Mouse (Mus musculus): ENCODE measurements around the gene Yaf2. TPM values are rescaled to one million over a fixed set of nuclear protein-coding genes. Genes with fewer than 3 reads are reported as not detected.

The Yaf2 gene
- polyA plus RNA-seq, 2 experiments, result 39.3 to 60.4 TPM

DNA sequence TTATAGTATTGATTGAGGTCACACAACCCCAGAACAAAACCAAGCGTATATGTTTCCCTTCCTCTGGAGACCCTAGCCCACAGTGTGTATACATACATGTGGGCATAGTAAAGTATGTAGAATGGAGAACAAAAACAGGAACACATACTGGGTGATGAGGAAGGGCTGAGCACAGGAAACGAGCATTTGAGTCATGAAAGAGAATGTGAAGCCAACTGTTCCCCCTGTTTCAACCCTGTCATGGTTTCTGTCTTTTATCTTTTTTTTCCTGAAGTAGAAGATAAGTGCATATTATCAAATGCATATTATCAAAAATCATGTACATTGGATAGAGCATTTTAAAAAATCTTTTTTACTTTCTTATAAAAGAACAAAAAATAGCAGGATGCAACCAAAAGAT lies 49.1 kb downstream of the Yaf2 start:
- ATAC-seq (ENCODE audit: low FRiP score, low read depth) (no peak), DNase-seq (ENCODE audit: low spot score) (no peak)
- WGBS, result 73% methylated on average over 2 of the region's 2 CpGs
- Histone ChIP-seq H3K9me3 (ENCODE audit: control insufficient read depth, low read length) (no peaks in the 10 kb centered on the region), H3K27ac (replicated peaks; ENCODE audit: low read depth, low read length) (no peak overlapping the region), H3K4me3 (replicated peaks; ENCODE audit: low read length) (no peak overlapping the region), H3K4me1 (ENCODE audit: control insufficient read depth, insufficient read depth, low read length) (no peaks in the 10 kb centered on the region), H3K4me2 (replicated peaks; ENCODE audit: low read depth, low read length, severe bottlenecking) (no peak overlapping the region), H3K36me3 (ENCODE audit: control insufficient read depth, insufficient read depth, low read length) (peaks cover 24% of the 10 kb centered on the region), H3K9ac (ENCODE audit: low read depth, low read length, severe bottlenecking) (no peak overlapping the region), H3K27me3 (ENCODE audit: control insufficient read depth, insufficient read depth, low read length) (no peaks in the 10 kb centered on the region)
- no peak for TF ChIP-seq POLR2A (IDR thresholded peaks at IDR 0.05; ENCODE audit: borderline replicate concordance, extremely low read depth, insufficient read depth, insufficient read length)

DNA sequence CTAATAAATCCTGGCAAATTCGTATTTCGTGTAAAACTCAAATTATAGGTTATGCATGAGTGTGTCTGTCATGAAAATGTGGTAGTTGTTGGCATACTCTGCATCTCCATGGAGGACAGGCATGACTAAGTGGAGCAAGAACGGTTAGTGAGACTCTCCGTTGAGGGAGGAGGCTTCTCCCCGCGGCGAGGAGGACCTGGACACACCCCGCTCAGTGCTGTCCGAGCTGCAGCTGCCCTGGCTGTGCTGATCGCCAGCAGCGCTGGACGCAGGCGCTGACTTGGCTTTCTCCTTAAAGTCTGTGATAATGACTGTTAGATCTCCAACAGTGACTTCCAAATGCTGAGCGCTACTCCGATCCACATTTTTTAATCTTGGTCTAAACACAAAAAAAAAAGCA lies 51.5 kb downstream of the Yaf2 start:
- H3K9ac ChIP-seq (ENCODE audit: low read depth, low read length, severe bottlenecking), result no peak overlapping the region
- H3K27me3 ChIP-seq (ENCODE audit: control insufficient read depth, insufficient read depth, low read length), result no peaks in the 10 kb centered on the region
- no peak overlapping the region for H3K4me2 ChIP-seq (replicated peaks; ENCODE audit: low read depth, low read length, severe bottlenecking)
- no peak overlapping the region for H3K27ac ChIP-seq (replicated peaks; ENCODE audit: low read depth, low read length)
- no peak overlapping the region for H3K4me3 ChIP-seq (replicated peaks; ENCODE audit: low read length)
- no peak for ATAC-seq (ENCODE audit: low FRiP score, low read depth)
- H3K9me3 ChIP-seq (ENCODE audit: control insufficient read depth, low read length), result no peaks in the 10 kb centered on the region
- H3K4me1 ChIP-seq (ENCODE audit: control insufficient read depth, insufficient read depth, low read length), result no peaks in the 10 kb centered on the region
- 83% methylated on average over 15 of the region's 15 CpGs for WGBS
- peaks cover 24% of the 10 kb centered on the region for H3K36me3 ChIP-seq (ENCODE audit: control insufficient read depth, insufficient read depth, low read length)
- no peak for TF ChIP-seq POLR2A (IDR thresholded peaks at IDR 0.05; ENCODE audit: borderline replicate concordance, extremely low read depth, insufficient read depth, insufficient read length)
- DNase-seq (ENCODE audit: low spot score), result no peak

DNA sequence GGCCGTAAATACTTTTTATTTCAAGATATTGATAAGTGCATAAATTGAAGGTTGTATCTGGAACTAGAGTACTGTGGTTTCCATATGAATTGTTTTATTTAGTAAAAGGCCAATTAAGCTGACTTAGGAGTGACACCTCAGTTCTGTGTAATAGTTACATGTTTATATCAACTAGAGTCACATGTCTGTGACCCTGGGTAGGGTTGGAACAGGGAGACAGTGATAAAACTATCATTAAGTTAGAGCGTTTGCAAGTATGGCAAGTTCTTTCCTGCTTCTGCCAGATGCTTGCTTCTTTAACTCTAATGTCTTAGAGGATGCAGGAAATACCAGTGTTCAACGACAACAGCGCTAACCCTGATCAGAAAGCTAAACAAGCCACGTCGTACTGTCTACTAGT lies 52.4 kb downstream of the Yaf2 start:
- Histone ChIP-seq H3K27me3 (ENCODE audit: control insufficient read depth, insufficient read depth, low read length) (no peaks in the 10 kb centered on the region), H3K4me3 (replicated peaks; ENCODE audit: low read length) (no peak overlapping the region), H3K4me1 (ENCODE audit: control insufficient read depth, insufficient read depth, low read length) (no peaks in the 10 kb centered on the region), H3K27ac (replicated peaks; ENCODE audit: low read depth, low read length) (no peak overlapping the region), H3K36me3 (ENCODE audit: control insufficient read depth, insufficient read depth, low read length) (peaks cover 22% of the 10 kb centered on the region), H3K9me3 (ENCODE audit: control insufficient read depth, low read length) (no peaks in the 10 kb centered on the region), H3K4me2 (replicated peaks; ENCODE audit: low read depth, low read length, severe bottlenecking) (no peak overlapping the region), H3K9ac (ENCODE audit: low read depth, low read length, severe bottlenecking) (no peak overlapping the region)
- DNase-seq (ENCODE audit: low spot score) (no peak), ATAC-seq (ENCODE audit: low FRiP score, low read depth) (no peak)
- TF ChIP-seq POLR2A (IDR thresholded peaks at IDR 0.05; ENCODE audit: borderline replicate concordance, extremely low read depth, insufficient read depth, insufficient read length), result no peak
- 86% methylated on average over 6 of the region's 6 CpGs for WGBS

DNA sequence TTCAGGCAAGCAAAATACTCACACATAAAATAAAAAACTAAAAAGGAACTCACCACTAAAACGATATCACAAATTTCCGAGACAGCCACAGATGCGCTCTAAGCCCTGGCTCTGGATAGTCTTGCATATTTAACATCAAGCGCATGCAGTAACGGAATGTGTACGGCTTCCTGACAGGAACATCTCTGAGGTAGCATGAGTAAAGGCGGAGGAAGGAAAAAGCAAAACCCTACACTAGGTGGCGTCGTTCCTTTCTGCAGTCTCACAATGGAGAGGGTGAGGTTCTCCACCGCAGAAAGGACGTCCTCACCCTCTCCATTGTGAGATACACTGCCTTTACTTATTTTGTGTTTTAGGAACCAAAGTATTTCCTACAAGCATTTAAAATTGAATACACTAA lies 53.4 kb downstream of the Yaf2 start:
- no peak for ATAC-seq (ENCODE audit: low FRiP score, low read depth)
- Histone ChIP-seq H3K9me3 (ENCODE audit: control insufficient read depth, low read length) (no peaks in the 10 kb centered on the region), H3K9ac (ENCODE audit: low read depth, low read length, severe bottlenecking) (no peak overlapping the region), H3K4me2 (replicated peaks; ENCODE audit: low read depth, low read length, severe bottlenecking) (no peak overlapping the region), H3K4me3 (replicated peaks; ENCODE audit: low read length) (no peak overlapping the region), H3K27ac (replicated peaks; ENCODE audit: low read depth, low read length) (no peak overlapping the region), H3K27me3 (ENCODE audit: control insufficient read depth, insufficient read depth, low read length) (no peaks in the 10 kb centered on the region), H3K4me1 (ENCODE audit: control insufficient read depth, insufficient read depth, low read length) (no peaks in the 10 kb centered on the region), H3K36me3 (ENCODE audit: control insufficient read depth, insufficient read depth, low read length) (peaks cover 19% of the 10 kb centered on the region)
- no peak for DNase-seq (ENCODE audit: low spot score)
- 75% methylated on average over 11 of the region's 11 CpGs for WGBS
- no peak for TF ChIP-seq POLR2A (IDR thresholded peaks at IDR 0.05; ENCODE audit: borderline replicate concordance, extremely low read depth, insufficient read depth, insufficient read length)

DNA sequence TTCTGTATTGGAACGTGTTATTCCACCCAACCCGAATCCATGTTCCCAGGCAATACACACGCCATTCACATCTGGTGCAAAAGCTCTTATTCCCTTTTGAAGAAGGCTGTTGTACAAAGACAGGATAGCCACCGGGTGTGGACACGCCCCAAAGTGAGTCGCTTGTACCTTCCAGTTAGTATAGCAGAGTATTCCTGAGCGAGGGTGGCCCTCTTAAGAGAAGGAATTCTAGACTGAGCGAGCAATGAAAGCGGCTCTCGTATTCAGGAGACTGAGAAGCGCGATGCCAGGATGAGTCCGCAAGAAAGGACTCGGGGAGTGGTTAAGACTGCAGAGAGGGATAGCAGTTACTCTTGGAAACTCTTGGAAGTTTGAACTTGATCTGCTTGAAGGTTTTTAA lies 60.5 kb downstream of the Yaf2 start:
- no peak for TF ChIP-seq POLR2A (IDR thresholded peaks at IDR 0.05; ENCODE audit: borderline replicate concordance, extremely low read depth, insufficient read depth, insufficient read length)
- Histone ChIP-seq H3K36me3 (ENCODE audit: control insufficient read depth, insufficient read depth, low read length) (0 out of 2 replicates have a peak, but pooled peaks cover 4% of the 10 kb centered on the region), H3K27ac (replicated peaks; ENCODE audit: low read depth, low read length) (no peak overlapping the region), H3K9ac (ENCODE audit: low read depth, low read length, severe bottlenecking) (peak overlapping the region; percentile 34), H3K9me3 (ENCODE audit: control insufficient read depth, low read length) (no peaks in the 10 kb centered on the region), H3K4me2 (replicated peaks; ENCODE audit: low read depth, low read length, severe bottlenecking) (peak overlapping the region; percentile 73), H3K4me3 (replicated peaks; ENCODE audit: low read length) (peak overlapping the region; percentile 76), H3K4me1 (ENCODE audit: control insufficient read depth, insufficient read depth, low read length) (peaks cover 19% of the 10 kb centered on the region), H3K27me3 (ENCODE audit: control insufficient read depth, insufficient read depth, low read length) (no peaks in the 10 kb centered on the region)
- ATAC-seq (ENCODE audit: low FRiP score, low read depth), result no peak
- peak; percentile 21 for DNase-seq (ENCODE audit: low spot score)
- 4% methylated on average over 14 of the region's 14 CpGs for WGBS

DNA sequence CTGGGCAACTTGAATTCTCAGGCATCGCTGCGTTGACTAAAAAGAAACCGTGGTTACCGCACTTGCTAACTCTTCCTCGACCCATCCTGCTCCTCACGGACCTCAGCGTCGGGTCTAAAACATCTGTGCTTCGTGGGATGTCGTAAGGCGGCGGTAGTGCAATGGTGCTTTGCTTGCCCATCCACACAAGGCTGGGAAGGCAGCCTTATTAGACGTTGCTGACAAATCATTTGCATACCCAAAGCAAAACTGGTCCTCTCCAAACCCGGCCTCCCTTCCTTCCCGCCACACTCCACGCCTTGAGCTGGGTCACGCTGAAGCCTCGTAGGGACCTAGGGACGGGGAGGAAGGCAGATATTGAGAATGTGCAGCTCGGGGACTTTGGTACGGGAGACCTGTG lies 61.1 kb downstream of the Yaf2 start:
- peak overlapping the region; percentile 73 for H3K4me2 ChIP-seq (replicated peaks; ENCODE audit: low read depth, low read length, severe bottlenecking)
- 0 out of 2 replicates have a peak, but pooled peaks cover 4% of the 10 kb centered on the region for H3K36me3 ChIP-seq (ENCODE audit: control insufficient read depth, insufficient read depth, low read length)
- ATAC-seq (ENCODE audit: low FRiP score, low read depth) (peak; percentile 18), DNase-seq (ENCODE audit: low spot score) (no peak)
- WGBS, result under 1% methylated on average over 21 of the region's 21 CpGs
- H3K4me3 ChIP-seq (replicated peaks; ENCODE audit: low read length), result peak overlapping the region; percentile 76
- H3K9me3 ChIP-seq (ENCODE audit: control insufficient read depth, low read length), result no peaks in the 10 kb centered on the region
- H3K27ac ChIP-seq (replicated peaks; ENCODE audit: low read depth, low read length), result 0 out of 2 replicates have a peak overlapping the region, but pooled peaks have one; percentile 63
- TF ChIP-seq POLR2A (IDR thresholded peaks at IDR 0.05; ENCODE audit: borderline replicate concordance, extremely low read depth, insufficient read depth, insufficient read length), result no peak
- peaks cover 20% of the 10 kb centered on the region for H3K4me1 ChIP-seq (ENCODE audit: control insufficient read depth, insufficient read depth, low read length)
- H3K27me3 ChIP-seq (ENCODE audit: control insufficient read depth, insufficient read depth, low read length), result no peaks in the 10 kb centered on the region
- H3K9ac ChIP-seq (ENCODE audit: low read depth, low read length, severe bottlenecking), result peak overlapping the region; percentile 46

All from limb, embryonic 14.5 days (tissue).